Mouse (Mus musculus): Measurements from ENCODE around the gene Grik3. TPM values are rescaled to one million over a fixed set of nuclear protein-coding genes. Genes with fewer than 3 reads are reported as not detected.

The Grik3 gene
- polyA plus RNA-seq, 1 experiment from 2014 or later: 0.07 TPM

DNA sequence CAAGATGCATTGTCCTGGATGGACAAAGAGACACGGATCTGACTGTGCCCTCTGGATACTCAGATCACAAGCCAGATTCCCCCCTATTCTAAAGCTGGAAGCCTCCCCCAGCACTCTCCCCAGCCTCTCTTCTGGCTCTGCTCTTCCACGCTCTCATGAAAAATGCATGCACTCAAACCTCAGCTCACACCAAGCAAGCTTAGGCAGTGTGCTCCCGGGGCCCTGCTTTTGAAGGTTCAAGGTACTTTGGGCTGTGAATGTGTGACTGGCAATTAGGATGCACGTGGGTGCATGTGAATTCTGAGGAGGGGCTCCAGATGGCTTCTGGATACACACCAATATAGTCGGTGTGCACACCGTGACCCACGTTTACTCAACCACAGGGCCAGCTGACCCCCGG, 172.8 kb downstream of the Grik3 start:
- TF ChIP-seq CTCF (IDR thresholded peaks at IDR 0.05; ENCODE audit: low read depth): no peak
- Histone ChIP-seq H3K4me2 (replicated peaks; ENCODE audit: low read depth) (no peak overlapping the region), H3K27me3 (replicated peaks; ENCODE audit: control insufficient read depth, insufficient read depth, low read length) (no peaks in the 10 kb centered on the region), H3K36me3 (ENCODE audit: control insufficient read depth, insufficient read depth) (no peaks in the 10 kb centered on the region), H3K9me3 (ENCODE audit: control insufficient read depth) (no peaks in the 10 kb centered on the region), H3K27ac (ENCODE audit: low read depth, low read length) (no peak overlapping the region), H3K4me3 (ENCODE audit: low read depth, low read length) (no peak overlapping the region), H3K9ac (ENCODE audit: low read depth, low read length) (no peak overlapping the region), H3K4me1 (replicated peaks; ENCODE audit: control insufficient read depth, insufficient read depth, low read length) (no peaks in the 10 kb centered on the region)
- no peak for ATAC-seq
- 70% methylated on average over 8 of the region's 8 CpGs for WGBS

DNA sequence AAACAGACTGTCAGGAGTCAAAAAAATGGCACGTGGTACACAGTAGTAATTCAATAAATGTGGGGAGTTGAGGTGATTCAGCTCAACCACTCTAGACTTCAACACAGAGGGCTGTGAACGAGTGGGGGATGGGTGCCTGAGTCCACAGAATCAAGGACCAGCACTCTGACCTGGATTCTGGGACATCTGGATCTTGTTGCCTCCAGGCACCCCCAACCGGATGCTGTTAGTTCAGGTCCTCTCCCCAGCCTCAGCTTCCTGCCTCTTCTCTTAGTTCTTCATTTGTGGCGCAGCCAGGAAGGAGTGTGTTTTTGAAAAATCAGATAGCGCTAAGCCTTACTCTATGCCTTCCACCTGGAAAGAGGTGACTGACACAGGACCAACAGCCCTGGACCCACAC, 175.5 kb downstream of the Grik3 start:
- no peaks in the 10 kb centered on the region for H3K36me3 ChIP-seq (ENCODE audit: control insufficient read depth, insufficient read depth)
- ATAC-seq: no peak
- no peak overlapping the region for H3K9ac ChIP-seq (ENCODE audit: low read depth, low read length)
- WGBS: 78% methylated on average over 5 of the region's 5 CpGs
- H3K4me2 ChIP-seq (replicated peaks; ENCODE audit: low read depth): no peak overlapping the region
- H3K9me3 ChIP-seq (ENCODE audit: control insufficient read depth): no peaks in the 10 kb centered on the region
- H3K4me1 ChIP-seq (replicated peaks; ENCODE audit: control insufficient read depth, insufficient read depth, low read length): no peaks in the 10 kb centered on the region
- no peak overlapping the region for H3K4me3 ChIP-seq (ENCODE audit: low read depth, low read length)
- TF ChIP-seq CTCF (IDR thresholded peaks at IDR 0.05; ENCODE audit: low read depth): no peak
- H3K27ac ChIP-seq (ENCODE audit: low read depth, low read length): no peak overlapping the region
- H3K27me3 ChIP-seq (replicated peaks; ENCODE audit: control insufficient read depth, insufficient read depth, low read length): no peaks in the 10 kb centered on the region

DNA sequence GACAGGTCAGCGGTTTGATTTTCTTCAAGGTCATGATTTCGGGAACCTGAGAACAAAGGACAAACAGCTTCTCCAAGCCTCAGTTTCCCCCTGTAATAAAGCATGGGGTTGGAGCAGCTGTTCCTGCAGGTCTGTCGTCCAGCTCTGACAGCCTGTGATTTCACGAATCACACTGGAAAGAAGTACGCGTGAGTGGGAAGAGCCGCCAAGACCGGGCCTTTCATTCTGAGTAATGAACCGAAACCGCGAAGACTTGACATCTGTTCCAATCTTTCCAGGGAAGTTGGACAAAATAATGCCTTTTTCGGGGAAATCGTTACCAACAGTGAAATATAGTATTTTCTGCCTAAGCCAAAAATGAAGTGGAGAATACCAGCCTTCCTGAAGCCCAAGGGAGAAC, 191.5 kb downstream of the Grik3 start:
- WGBS: 90% methylated on average over 13 of the region's 13 CpGs
- no peak overlapping the region for H3K4me3 ChIP-seq (ENCODE audit: low read depth, low read length)
- H3K27me3 ChIP-seq (replicated peaks; ENCODE audit: control insufficient read depth, insufficient read depth, low read length): no peaks in the 10 kb centered on the region
- H3K9me3 ChIP-seq (ENCODE audit: control insufficient read depth): no peaks in the 10 kb centered on the region
- no peaks in the 10 kb centered on the region for H3K36me3 ChIP-seq (ENCODE audit: control insufficient read depth, insufficient read depth)
- no peaks in the 10 kb centered on the region for H3K4me1 ChIP-seq (replicated peaks; ENCODE audit: control insufficient read depth, insufficient read depth, low read length)
- H3K27ac ChIP-seq (ENCODE audit: low read depth, low read length): no peak overlapping the region
- TF ChIP-seq CTCF (IDR thresholded peaks at IDR 0.05; ENCODE audit: low read depth): no peak
- no peak overlapping the region for H3K4me2 ChIP-seq (replicated peaks; ENCODE audit: low read depth)
- H3K9ac ChIP-seq (ENCODE audit: low read depth, low read length): no peak overlapping the region
- no peak for ATAC-seq

DNA sequence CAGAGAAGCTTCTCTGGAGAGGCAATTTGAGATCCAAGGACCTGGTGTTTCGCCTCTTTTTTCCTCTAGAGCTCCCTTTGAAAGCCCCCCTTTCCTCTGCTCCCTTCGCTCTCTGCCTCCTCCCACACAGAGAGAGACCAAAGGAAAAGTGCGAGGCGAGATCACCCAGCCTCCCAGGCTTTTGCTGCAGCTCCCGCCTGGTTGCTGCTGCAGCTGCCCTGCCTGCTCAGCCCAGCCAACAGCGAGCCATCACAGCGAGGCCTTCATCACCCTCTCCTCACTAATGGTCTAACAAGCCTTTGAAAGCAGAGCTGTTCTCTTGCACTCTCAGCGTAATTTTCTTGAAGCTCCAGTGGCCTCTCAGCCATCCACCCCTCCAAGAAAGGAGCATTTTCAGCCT, 196.6 kb downstream of the Grik3 start:
- Histone ChIP-seq H3K9ac (ENCODE audit: low read depth, low read length) (no peak overlapping the region), H3K27me3 (replicated peaks; ENCODE audit: control insufficient read depth, insufficient read depth, low read length) (no peaks in the 10 kb centered on the region), H3K4me3 (ENCODE audit: low read depth, low read length) (no peak overlapping the region), H3K27ac (ENCODE audit: low read depth, low read length) (no peak overlapping the region), H3K9me3 (ENCODE audit: control insufficient read depth) (no peaks in the 10 kb centered on the region), H3K36me3 (ENCODE audit: control insufficient read depth, insufficient read depth) (no peaks in the 10 kb centered on the region), H3K4me1 (replicated peaks; ENCODE audit: control insufficient read depth, insufficient read depth, low read length) (no peaks in the 10 kb centered on the region), H3K4me2 (replicated peaks; ENCODE audit: low read depth) (no peak overlapping the region)
- WGBS: 44% methylated on average over 8 of the region's 8 CpGs
- no peak for TF ChIP-seq CTCF (IDR thresholded peaks at IDR 0.05; ENCODE audit: low read depth)
- ATAC-seq: no peak

- Histone ChIP-seq H3K4me3 (ENCODE audit: low read depth, low read length) (no peak overlapping the region), H3K9ac (ENCODE audit: low read depth, low read length) (no peak overlapping the region), H3K27me3 (replicated peaks; ENCODE audit: control insufficient read depth, insufficient read depth, low read length) (no peaks in the 10 kb centered on the region), H3K4me2 (replicated peaks; ENCODE audit: low read depth) (no peak overlapping the region), H3K4me1 (replicated peaks; ENCODE audit: control insufficient read depth, insufficient read depth, low read length) (no peaks in the 10 kb centered on the region), H3K9me3 (ENCODE audit: control insufficient read depth) (no peaks in the 10 kb centered on the region), H3K27ac (ENCODE audit: low read depth, low read length) (no peak overlapping the region), H3K36me3 (ENCODE audit: control insufficient read depth, insufficient read depth) (no peaks in the 10 kb centered on the region)
- no peak for TF ChIP-seq CTCF (IDR thresholded peaks at IDR 0.05; ENCODE audit: low read depth)
- ATAC-seq: no peak
- 64% methylated on average over 6 of the region's 6 CpGs for WGBS
Observed at GRCm38 (mm10) chr4:125695431-125695830, 204.9 kb downstream of the Grik3 start.

DNA sequence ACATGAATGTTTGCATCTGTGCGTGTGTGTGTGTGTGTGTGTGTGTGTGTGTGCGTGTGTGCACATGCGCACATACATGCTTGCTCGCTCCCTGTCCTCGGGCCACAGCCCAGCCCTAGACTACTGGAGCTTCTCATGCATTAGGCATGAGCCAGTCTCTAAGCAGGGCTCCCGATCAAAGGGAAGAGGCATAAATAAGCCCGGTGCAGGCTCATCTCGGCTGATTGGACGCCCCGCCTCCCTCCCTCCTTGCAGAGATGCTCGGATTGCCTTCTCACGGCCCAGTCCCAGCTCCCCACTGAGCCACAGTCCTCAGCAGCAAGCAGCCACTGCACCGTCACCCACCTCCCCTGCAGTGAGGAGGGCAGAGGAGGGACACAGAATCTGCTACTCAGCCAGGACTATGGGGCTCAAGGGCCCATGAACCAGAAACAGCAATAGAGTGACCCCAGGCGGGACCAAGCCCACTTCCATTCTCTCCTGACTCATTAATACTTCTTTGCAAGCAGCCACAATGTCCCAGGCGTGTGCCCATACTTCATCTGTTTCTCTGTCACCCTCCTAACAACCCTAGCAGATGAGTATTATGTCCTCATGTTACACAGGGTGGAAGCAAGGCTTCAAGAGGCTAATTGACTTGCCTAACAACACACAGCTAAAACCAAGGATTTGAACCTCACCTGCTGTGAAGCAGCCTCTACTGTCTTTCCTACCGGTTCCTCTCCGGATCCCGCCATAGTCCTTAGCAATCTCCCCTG, 205.9 kb downstream of the Grik3 start:
- Histone ChIP-seq H3K27me3 (replicated peaks; ENCODE audit: control insufficient read depth, insufficient read depth, low read length) (no peaks in the 10 kb centered on the region), H3K36me3 (ENCODE audit: control insufficient read depth, insufficient read depth) (no peaks in the 10 kb centered on the region), H3K9me3 (ENCODE audit: control insufficient read depth) (no peaks in the 10 kb centered on the region), H3K4me2 (replicated peaks; ENCODE audit: low read depth) (no peak overlapping the region), H3K9ac (ENCODE audit: low read depth, low read length) (no peak overlapping the region), H3K27ac (ENCODE audit: low read depth, low read length) (no peak overlapping the region), H3K4me3 (ENCODE audit: low read depth, low read length) (no peak overlapping the region), H3K4me1 (replicated peaks; ENCODE audit: control insufficient read depth, insufficient read depth, low read length) (no peaks in the 10 kb centered on the region)
- TF ChIP-seq CTCF (IDR thresholded peaks at IDR 0.05; ENCODE audit: low read depth): no peak
- ATAC-seq: no peak
- 28% methylated on average over 18 of the region's 18 CpGs for WGBS

Measured in intestine, postnatal 0 days (tissue).